Mouse (Mus musculus): ENCODE measurements around the gene Cacna1e.

DNA sequence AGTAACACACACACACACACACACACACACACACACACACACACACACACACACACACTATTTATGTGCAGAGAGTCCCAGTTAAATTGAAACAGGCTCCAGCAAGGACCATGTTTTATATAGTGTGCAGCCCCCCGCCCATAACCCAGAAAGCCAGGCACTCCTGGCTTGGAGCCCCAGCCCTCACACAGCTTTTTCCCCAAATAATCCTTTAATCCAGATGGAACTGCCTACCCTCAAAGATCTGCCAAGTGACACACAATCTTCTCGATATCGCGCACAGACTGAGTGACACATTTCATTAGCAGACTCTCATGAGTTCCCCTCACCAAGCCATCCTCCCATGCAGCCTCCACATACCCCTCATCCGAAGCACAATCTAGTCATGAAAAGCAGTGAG, 4.2 kb upstream of the Cacna1e start:
- no peak for TF ChIP-seq POLR2A (IDR thresholded peaks at IDR 0.05; ENCODE audit: extremely low read depth, insufficient read depth, low read length)
- no peak for TF ChIP-seq CTCF (IDR thresholded peaks at IDR 0.05; ENCODE audit: extremely low read depth, insufficient read depth, low read length)
